Mouse (Mus musculus): ENCODE data around the gene Gm6588. TPM values are rescaled to one million over a fixed set of nuclear protein-coding genes. Genes with fewer than 3 reads are reported as not detected.
A peak's percentile ranks its signal among the peaks of the same experiment; 100 is the strongest.

Gm6588 gene
- polyA plus RNA-seq, 1 experiment from 2014 or later: not detected

- no peaks in the 10 kb centered on the region for H3K9me3 ChIP-seq (ENCODE audit: control insufficient read depth, low read length)
- no peak overlapping the region for H3K27ac ChIP-seq (ENCODE audit: low read depth, low read length)
- H3K4me2 ChIP-seq: no peak overlapping the region
- H3K36me3 ChIP-seq (ENCODE audit: control insufficient read depth, insufficient read depth, low read length): no peaks in the 10 kb centered on the region
- 67% methylated on average over 12 of the region's 12 CpGs for WGBS
- no peak overlapping the region for H3K4me3 ChIP-seq (ENCODE audit: low read depth, low read length)
- no peak overlapping the region for H3K9ac ChIP-seq (ENCODE audit: low read length)
- no peaks in the 10 kb centered on the region; the same call in 1 of the 2 replicates for H3K4me1 ChIP-seq (ENCODE audit: control insufficient read depth, insufficient read depth, low read length)
- no peak for DNase-seq (ENCODE audit: low spot score, missing footprints)
- ATAC-seq (ENCODE audit: low FRiP score): no peak
- no peaks in the 10 kb centered on the region for H3K27me3 ChIP-seq (ENCODE audit: control insufficient read depth, insufficient read depth, low read length)
These were observed 5.8 kb downstream of the Gm6588 start for GRCm38 (mm10) chr5:112454966-112455555.

DNA sequence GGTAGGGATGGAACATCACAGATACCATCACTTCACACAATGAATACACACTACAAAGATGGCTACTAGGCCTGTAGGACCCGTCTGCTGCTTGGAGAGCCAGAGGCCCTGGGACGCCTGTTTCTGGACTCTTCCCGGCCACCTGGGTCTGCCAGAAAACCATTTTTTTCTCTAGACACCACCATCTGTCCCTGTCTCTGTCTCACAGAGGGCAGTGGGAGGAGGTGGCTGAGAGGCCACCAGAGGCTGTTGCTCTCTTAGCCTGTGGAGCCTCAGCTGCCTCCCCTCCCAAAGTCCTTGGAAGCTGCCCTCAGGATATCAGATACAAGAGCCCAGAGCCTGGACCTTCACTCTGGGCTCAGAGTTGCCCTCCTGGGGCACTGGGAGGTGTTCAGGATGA lies 10.7 kb downstream of the Gm6588 start:
- ATAC-seq (ENCODE audit: low FRiP score): no peak
- no peaks in the 10 kb centered on the region for H3K27me3 ChIP-seq (ENCODE audit: control insufficient read depth, insufficient read depth, low read length)
- WGBS: 81% methylated on average over 3 of the region's 3 CpGs
- no peak overlapping the region for H3K4me3 ChIP-seq (ENCODE audit: low read depth, low read length)
- H3K36me3 ChIP-seq (ENCODE audit: control insufficient read depth, insufficient read depth, low read length): no peaks in the 10 kb centered on the region
- H3K9me3 ChIP-seq (ENCODE audit: control insufficient read depth, low read length): no peaks in the 10 kb centered on the region
- no peak for DNase-seq (ENCODE audit: low spot score, missing footprints)
- H3K27ac ChIP-seq (ENCODE audit: low read depth, low read length): no peak overlapping the region
- H3K4me1 ChIP-seq (ENCODE audit: control insufficient read depth, insufficient read depth, low read length): no peaks in the 10 kb centered on the region; the same call in 1 of the 2 replicates
- H3K9ac ChIP-seq (ENCODE audit: low read length): no peak overlapping the region
- H3K4me2 ChIP-seq: no peak overlapping the region

- Histone ChIP-seq H3K9me3 (ENCODE audit: control insufficient read depth, low read length) (peaks cover 4% of the 10 kb centered on the region; the same call in 1 of the 2 replicates), H3K4me2 (no peak overlapping the region), H3K4me3 (ENCODE audit: low read depth, low read length) (no peak overlapping the region), H3K4me1 (ENCODE audit: control insufficient read depth, insufficient read depth, low read length) (no peaks in the 10 kb centered on the region), H3K9ac (ENCODE audit: low read length) (no peak overlapping the region), H3K27ac (ENCODE audit: low read depth, low read length) (no peak overlapping the region), H3K27me3 (ENCODE audit: control insufficient read depth, insufficient read depth, low read length) (no peaks in the 10 kb centered on the region), H3K36me3 (ENCODE audit: control insufficient read depth, insufficient read depth, low read length) (no peaks in the 10 kb centered on the region)
- WGBS: 70% methylated on average over 6 of the region's 6 CpGs
- DNase-seq (ENCODE audit: low spot score, missing footprints) (no peak), ATAC-seq (ENCODE audit: low FRiP score) (no peak)
These were observed 17.1 kb downstream of the Gm6588 start for GRCm38 (mm10) chr5:112466331-112466730.

- WGBS: 83% methylated on average over 4 of the region's 4 CpGs
- ATAC-seq (ENCODE audit: low FRiP score) (no peak), DNase-seq (ENCODE audit: low spot score, missing footprints) (no peak)
- peaks cover 8% of the 10 kb centered on the region; the same call in 1 of the 2 replicates for H3K4me1 ChIP-seq (ENCODE audit: control insufficient read depth, insufficient read depth, low read length)
- H3K36me3 ChIP-seq (ENCODE audit: control insufficient read depth, insufficient read depth, low read length): no peaks in the 10 kb centered on the region
- peaks cover 4% of the 10 kb centered on the region; the same call in 1 of the 2 replicates for H3K9me3 ChIP-seq (ENCODE audit: control insufficient read depth, low read length)
- no peak overlapping the region for H3K4me3 ChIP-seq (ENCODE audit: low read depth, low read length)
- no peak overlapping the region for H3K27ac ChIP-seq (ENCODE audit: low read depth, low read length)
- H3K4me2 ChIP-seq: no peak overlapping the region
- H3K9ac ChIP-seq (ENCODE audit: low read length): no peak overlapping the region
- H3K27me3 ChIP-seq (ENCODE audit: control insufficient read depth, insufficient read depth, low read length): no peaks in the 10 kb centered on the region
These were observed 19.9 kb downstream of the Gm6588 start for GRCm38 (mm10) chr5:112468986-112469581.

- WGBS: 68% methylated on average over 6 of the region's 6 CpGs
These were observed 20.9 kb downstream of the Gm6588 start for GRCm38 (mm10) chr5:112470144-112470543.

GRCm38 (mm10) chr5:112473453-112473852 lies 24.2 kb downstream of the Gm6588 start:
- Histone ChIP-seq H3K9me3 (ENCODE audit: control insufficient read depth, low read length) (peaks cover 4% of the 10 kb centered on the region; the same call in 1 of the 2 replicates), H3K9ac (ENCODE audit: low read length) (no peak overlapping the region), H3K4me2 (no peak overlapping the region), H3K4me1 (ENCODE audit: control insufficient read depth, insufficient read depth, low read length) (peaks cover 13% of the 10 kb centered on the region), H3K27ac (ENCODE audit: low read depth, low read length) (no peak overlapping the region), H3K4me3 (ENCODE audit: low read depth, low read length) (no peak overlapping the region), H3K36me3 (ENCODE audit: control insufficient read depth, insufficient read depth, low read length) (no peaks in the 10 kb centered on the region), H3K27me3 (ENCODE audit: control insufficient read depth, insufficient read depth, low read length) (no peaks in the 10 kb centered on the region)
- 52% methylated on average over 6 of the region's 6 CpGs for WGBS
- DNase-seq (ENCODE audit: low spot score, missing footprints) (no peak), ATAC-seq (ENCODE audit: low FRiP score) (no peak)

More at GRCm38 (mm10) chr5:112470144-112470543, 20.9 kb downstream of the Gm6588 start:
- Histone ChIP-seq H3K9ac (ENCODE audit: low read length) (no peak overlapping the region), H3K9me3 (ENCODE audit: control insufficient read depth, low read length) (peaks cover 4% of the 10 kb centered on the region; the same call in 1 of the 2 replicates), H3K27ac (ENCODE audit: low read depth, low read length) (no peak overlapping the region), H3K4me1 (ENCODE audit: control insufficient read depth, insufficient read depth, low read length) (peaks cover 8% of the 10 kb centered on the region; the same call in 1 of the 2 replicates), H3K36me3 (ENCODE audit: control insufficient read depth, insufficient read depth, low read length) (no peaks in the 10 kb centered on the region), H3K4me3 (ENCODE audit: low read depth, low read length) (no peak overlapping the region), H3K27me3 (ENCODE audit: control insufficient read depth, insufficient read depth, low read length) (no peaks in the 10 kb centered on the region), H3K4me2 (no peak overlapping the region)
- DNase-seq (ENCODE audit: low spot score, missing footprints): no peak
- no peak for ATAC-seq (ENCODE audit: low FRiP score)

DNA sequence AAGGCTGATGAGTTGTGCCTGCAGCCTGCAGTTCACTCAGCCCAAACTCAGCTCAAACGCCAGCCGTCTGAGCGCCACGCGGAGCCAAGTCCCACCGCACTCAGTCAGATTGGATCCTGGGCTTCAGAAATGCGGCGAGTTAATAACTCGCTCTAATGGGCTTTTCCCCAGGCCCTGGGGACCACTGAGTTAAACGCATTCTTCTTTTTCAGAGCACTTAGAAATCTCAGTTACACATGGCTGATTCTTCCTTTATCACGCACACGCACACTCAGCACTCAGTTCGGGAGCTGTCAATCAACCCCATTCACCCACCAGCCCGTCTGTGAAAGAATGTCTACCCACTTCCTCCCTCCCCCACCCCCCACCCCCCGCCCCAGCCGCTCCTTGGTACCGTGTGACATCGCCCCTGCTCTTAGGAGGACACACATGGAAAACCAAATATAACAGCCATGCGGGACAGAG lies 32.8 kb downstream of the Gm6588 start:
- no peaks in the 10 kb centered on the region for H3K9me3 ChIP-seq (ENCODE audit: control insufficient read depth, low read length)
- no peak overlapping the region; the same call in 1 of the 2 replicates for H3K27ac ChIP-seq (ENCODE audit: low read depth, low read length)
- peaks cover 28% of the 10 kb centered on the region for H3K4me1 ChIP-seq (ENCODE audit: control insufficient read depth, insufficient read depth, low read length)
- WGBS: 10% methylated on average over 19 of the region's 19 CpGs
- H3K4me2 ChIP-seq: peak overlapping the region; percentile 29
- H3K9ac ChIP-seq (ENCODE audit: low read length): peak overlapping the region; percentile 38; the same call in 1 of the 2 replicates
- ATAC-seq (ENCODE audit: low FRiP score): peak; percentile 76
- no peaks in the 10 kb centered on the region; the same call in 1 of the 2 replicates for H3K27me3 ChIP-seq (ENCODE audit: control insufficient read depth, insufficient read depth, low read length)
- no peaks in the 10 kb centered on the region for H3K36me3 ChIP-seq (ENCODE audit: control insufficient read depth, insufficient read depth, low read length)
- peak; percentile 94 for DNase-seq (ENCODE audit: low spot score, missing footprints)
- no peak overlapping the region for H3K4me3 ChIP-seq (ENCODE audit: low read depth, low read length)

DNA sequence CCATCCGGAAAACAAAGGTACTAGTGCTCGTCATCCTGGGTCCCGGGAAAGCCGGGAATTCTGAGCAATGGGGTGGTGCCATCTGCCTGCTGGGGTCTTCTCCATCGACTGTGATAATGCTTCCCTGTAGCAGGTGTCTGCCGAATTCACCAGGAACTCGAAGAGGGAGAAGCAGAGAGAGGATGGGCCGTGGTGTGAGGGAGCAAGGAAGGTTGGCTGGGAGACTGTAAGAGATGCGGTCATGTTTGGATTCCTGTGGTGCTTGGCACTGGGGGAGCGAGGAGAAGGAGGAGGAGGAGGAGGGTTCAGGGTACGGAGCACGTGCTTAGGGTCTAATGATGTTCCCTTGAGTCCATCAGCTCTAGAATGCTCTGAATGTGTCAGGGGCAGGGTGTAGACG lies 33.3 kb downstream of the Gm6588 start:
- Histone ChIP-seq H3K4me2 (peak overlapping the region; percentile 29), H3K27me3 (ENCODE audit: control insufficient read depth, insufficient read depth, low read length) (no peaks in the 10 kb centered on the region; the same call in 1 of the 2 replicates), H3K9me3 (ENCODE audit: control insufficient read depth, low read length) (no peaks in the 10 kb centered on the region), H3K4me1 (ENCODE audit: control insufficient read depth, insufficient read depth, low read length) (peaks cover 28% of the 10 kb centered on the region), H3K36me3 (ENCODE audit: control insufficient read depth, insufficient read depth, low read length) (no peaks in the 10 kb centered on the region), H3K9ac (ENCODE audit: low read length) (peak overlapping the region; percentile 1; the same call in 1 of the 2 replicates), H3K27ac (ENCODE audit: low read depth, low read length) (no peak overlapping the region), H3K4me3 (ENCODE audit: low read depth, low read length) (no peak overlapping the region)
- DNase-seq (ENCODE audit: low spot score, missing footprints) (no peak), ATAC-seq (ENCODE audit: low FRiP score) (0 out of 2 replicates have a peak, but pooled peaks have one; percentile 5)
- 51% methylated on average over 13 of the region's 13 CpGs for WGBS

DNA sequence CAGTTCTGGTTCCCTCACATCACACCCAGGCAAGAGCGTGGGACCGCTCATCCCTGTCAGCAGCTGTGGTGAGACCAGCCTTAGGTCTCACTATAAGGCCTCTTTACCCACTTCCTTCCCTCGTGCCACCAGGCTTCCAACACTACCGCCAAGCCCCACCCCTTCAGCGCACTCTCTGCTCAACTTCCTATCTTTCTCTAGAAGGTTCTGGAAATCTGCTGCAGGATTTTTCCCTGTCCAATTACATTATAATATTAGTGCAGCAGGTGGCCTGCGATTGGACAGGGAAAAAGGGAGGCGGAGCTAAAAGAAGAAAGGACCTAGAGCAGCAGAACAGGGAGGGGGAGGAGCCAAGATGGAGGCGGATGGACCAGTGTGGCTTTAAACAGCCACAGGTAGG lies 33.8 kb downstream of the Gm6588 start:
- H3K4me1 ChIP-seq (ENCODE audit: control insufficient read depth, insufficient read depth, low read length): peaks cover 28% of the 10 kb centered on the region

More for the DNA sequence above, 33.8 kb downstream of the Gm6588 start:
- H3K9me3 ChIP-seq (ENCODE audit: control insufficient read depth, low read length): no peaks in the 10 kb centered on the region
- H3K27me3 ChIP-seq (ENCODE audit: control insufficient read depth, insufficient read depth, low read length): no peaks in the 10 kb centered on the region; the same call in 1 of the 2 replicates
- no peaks in the 10 kb centered on the region for H3K36me3 ChIP-seq (ENCODE audit: control insufficient read depth, insufficient read depth, low read length)
- no peak overlapping the region for H3K4me3 ChIP-seq (ENCODE audit: low read depth, low read length)
- no peak for ATAC-seq (ENCODE audit: low FRiP score)
- no peak overlapping the region for H3K27ac ChIP-seq (ENCODE audit: low read depth, low read length)
- no peak for DNase-seq (ENCODE audit: low spot score, missing footprints)
- H3K4me2 ChIP-seq: no peak overlapping the region
- H3K9ac ChIP-seq (ENCODE audit: low read length): no peak overlapping the region
- 87% methylated on average over 8 of the region's 8 CpGs for WGBS

Measured in midbrain, embryonic 11.5 days (tissue).